Mouse (Mus musculus) forebrain, embryonic 15.5 days (tissue): Measurements from ENCODE around the gene Gria3. TPM values are rescaled to one million over a fixed set of nuclear protein-coding genes. Genes with fewer than 3 reads are reported as not detected.

Experiments
- ATAC-seq: fragments of 200-750 bp; cut with Nextera tagmentation; replicated peaks from 2 replicates; pipeline ENCODE4 v1.8.0; 2017; ENCODE audit warnings: mild to moderate bottlenecking, moderate TSS enrichment, moderate library complexity
- H3K27ac ChIP-seq: fragments of 300-500 bp; sonication (generic); replicated peaks from 2 replicates; pipeline ENCODE4 v1.5.1; 2015; ENCODE audit warnings: mild to moderate bottlenecking, inconsistent platforms
- H3K27me3 ChIP-seq: fragments of 300-500 bp; sonication (generic); 2 replicates; pipeline ENCODE4 v1.6.1; 2015; ENCODE audit warnings: inconsistent platforms
- H3K36me3 ChIP-seq: fragments of 300-500 bp; sonication (generic); 2 replicates; pipeline ENCODE4 v1.6.1; 2015; ENCODE audit warnings: mild to moderate bottlenecking, inconsistent platforms
- H3K4me1 ChIP-seq: fragments of 300-500 bp; sonication (generic); 2 replicates; pipeline ENCODE4 v1.6.1; 2015; ENCODE audit warnings: inconsistent platforms
- H3K4me2 ChIP-seq: fragments of 300-500 bp; sonication (generic); replicated peaks from 2 replicates; pipeline ENCODE4 v1.6.1; 2015; ENCODE audit warnings: mild to moderate bottlenecking, inconsistent platforms
- H3K4me3 ChIP-seq: fragments of 300-500 bp; sonication (generic); 2 replicates; pipeline ENCODE4 v1.5.1; 2015; ENCODE audit warnings: mild to moderate bottlenecking, inconsistent platforms
- H3K9ac ChIP-seq: fragments of 300-500 bp; sonication (generic); replicated peaks from 2 replicates; pipeline ENCODE4 v1.6.1; 2015; ENCODE audit warnings: mild to moderate bottlenecking, inconsistent platforms
- H3K9me3 ChIP-seq: fragments of 300-500 bp; sonication (generic); 2 replicates; pipeline ENCODE4 v1.6.1; 2016; ENCODE audit warnings: inconsistent platforms
- WGBS: fragments of 180-500 bp; shearing (Covaris S2); methylation state at CpG from one replicate; pipeline ENCODE4 v1.1.7; 2015; ENCODE audit warnings: mixed read lengths; 5-methylcytosine and 5-hydroxymethylcytosine counted together
- microRNA-seq: library from miRNA; unstranded; fragments of <30 nt; microRNA quantifications from one replicate; pipeline ENCODE4, GENCODE M21; 2016
- polyA plus RNA-seq: library from polyadenylated mRNA; unstranded; fragments of >200 nt; fragmentation: Nextera tagmentation; extraction: Ambion mirVana; gene quantifications from 2 replicates; pipeline ENCODE4 v1.2.1, GENCODE M21; 2015

Gene Gria3
- polyA plus RNA-seq, 1 experiment from 2014 or later, result 15.3 TPM

DNA sequence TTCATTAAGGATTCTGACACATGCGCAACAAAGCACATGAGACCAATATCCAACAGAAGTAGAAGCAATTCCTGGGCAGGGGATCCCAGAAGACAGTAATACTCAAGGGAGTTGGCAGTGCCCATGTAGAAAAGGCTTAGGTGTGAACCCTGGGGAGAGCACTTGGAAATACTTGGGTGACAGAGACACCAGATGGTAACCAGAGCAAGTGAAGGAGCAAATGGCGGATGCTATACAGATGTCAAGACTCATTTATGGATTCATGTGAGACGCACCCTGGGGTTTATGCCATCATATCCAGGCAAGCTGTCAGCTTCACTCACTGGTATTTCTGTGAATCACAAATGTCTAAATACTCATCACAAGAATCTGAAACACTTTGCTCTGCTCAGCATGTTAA is 187.0 kb downstream of the Gria3 start:
- Histone ChIP-seq H3K36me3 (no peaks in the 10 kb centered on the region), H3K9me3 (no peaks in the 10 kb centered on the region), H3K27ac (no peak overlapping the region), H3K4me3 (no peak overlapping the region), H3K27me3 (no peaks in the 10 kb centered on the region), H3K9ac (no peak overlapping the region), H3K4me2 (no peak overlapping the region), H3K4me1 (no peaks in the 10 kb centered on the region)
- ATAC-seq, result peak; percentile 76; the same call in 1 of the 2 replicates
- 64% methylated on average over 3 of the region's 3 CpGs for WGBS

DNA sequence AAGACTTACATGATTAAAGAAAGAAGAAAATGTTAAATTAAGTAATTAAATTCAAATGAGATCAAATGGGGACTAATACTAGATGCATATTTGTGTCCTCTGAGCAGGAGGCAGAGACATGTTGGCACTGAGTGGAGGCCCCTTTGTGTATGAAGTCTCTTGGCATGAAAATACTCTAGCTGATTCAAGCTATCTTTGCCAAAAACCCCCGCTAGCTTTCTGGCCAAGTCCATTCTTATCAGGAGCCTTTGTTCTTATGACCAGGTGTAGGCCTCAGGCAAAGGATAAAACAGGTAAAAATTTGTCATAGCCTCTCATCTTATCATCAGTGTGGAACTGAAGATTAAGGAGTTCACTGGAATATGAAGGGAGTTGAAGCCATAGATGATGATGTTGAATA is 206.5 kb downstream of the Gria3 start:
- H3K4me2 ChIP-seq, result no peak overlapping the region
- no peaks in the 10 kb centered on the region for H3K36me3 ChIP-seq
- no peaks in the 10 kb centered on the region for H3K4me1 ChIP-seq
- no peak for ATAC-seq
- WGBS, result 59% methylated on average over 1 of the region's 1 CpGs
- no peak overlapping the region for H3K4me3 ChIP-seq
- no peaks in the 10 kb centered on the region for H3K9me3 ChIP-seq
- no peak overlapping the region for H3K9ac ChIP-seq
- no peaks in the 10 kb centered on the region for H3K27me3 ChIP-seq
- H3K27ac ChIP-seq, result no peak overlapping the region

DNA sequence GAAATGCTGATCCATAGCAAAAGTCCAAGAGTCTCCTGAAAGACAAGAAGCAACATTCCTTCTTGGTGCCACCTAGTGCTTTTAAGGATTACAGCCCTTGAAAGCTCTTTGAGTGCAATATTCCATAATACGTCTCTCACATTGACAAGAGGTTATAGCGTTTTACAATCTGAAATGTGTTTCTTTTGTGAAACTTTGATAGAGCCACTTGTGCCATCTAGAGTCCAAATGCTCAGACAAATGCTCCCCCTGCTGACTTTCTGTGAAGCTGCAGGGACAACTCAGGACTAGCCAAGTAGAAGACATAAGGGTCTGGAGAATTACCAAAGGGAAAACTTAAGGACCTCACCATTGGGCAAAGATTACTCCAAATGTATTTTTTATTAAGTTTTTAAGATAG is 214.3 kb downstream of the Gria3 start:
- no peak overlapping the region for H3K27ac ChIP-seq
- no peak overlapping the region for H3K4me3 ChIP-seq
- H3K27me3 ChIP-seq, result no peaks in the 10 kb centered on the region
- no peaks in the 10 kb centered on the region for H3K4me1 ChIP-seq
- H3K9ac ChIP-seq, result no peak overlapping the region
- no peaks in the 10 kb centered on the region for H3K36me3 ChIP-seq
- no peak overlapping the region for H3K4me2 ChIP-seq
- peak; percentile 61 for ATAC-seq
- H3K9me3 ChIP-seq, result no peaks in the 10 kb centered on the region
- 29% methylated on average over 2 of the region's 2 CpGs for WGBS

DNA sequence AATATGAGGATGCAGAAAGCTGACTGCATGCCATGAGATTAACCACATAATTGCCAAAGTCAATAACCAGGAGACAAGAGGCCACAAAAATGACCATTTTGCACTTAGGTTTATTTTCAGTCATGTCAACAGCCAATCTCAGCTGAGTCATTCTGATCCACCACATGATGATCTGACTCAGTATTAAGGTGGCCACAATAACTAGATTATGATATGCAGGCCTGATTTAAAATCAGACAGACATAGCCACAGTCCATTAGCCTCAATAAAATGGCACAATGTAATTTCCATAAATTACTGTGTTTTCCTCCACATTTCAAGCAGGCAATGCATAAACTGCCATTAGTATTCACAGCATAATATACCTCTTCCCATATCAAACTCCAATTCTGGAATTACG is 216.3 kb downstream of the Gria3 start:
- H3K4me2 ChIP-seq, result no peak overlapping the region
- no peak for ATAC-seq
- H3K27ac ChIP-seq, result no peak overlapping the region
- H3K4me1 ChIP-seq, result no peaks in the 10 kb centered on the region
- no peak overlapping the region for H3K4me3 ChIP-seq
- H3K9me3 ChIP-seq, result no peaks in the 10 kb centered on the region
- 82% methylated on average over 1 of the region's 1 CpGs for WGBS
- no peaks in the 10 kb centered on the region for H3K27me3 ChIP-seq
- H3K9ac ChIP-seq, result no peak overlapping the region
- H3K36me3 ChIP-seq, result no peaks in the 10 kb centered on the region

DNA sequence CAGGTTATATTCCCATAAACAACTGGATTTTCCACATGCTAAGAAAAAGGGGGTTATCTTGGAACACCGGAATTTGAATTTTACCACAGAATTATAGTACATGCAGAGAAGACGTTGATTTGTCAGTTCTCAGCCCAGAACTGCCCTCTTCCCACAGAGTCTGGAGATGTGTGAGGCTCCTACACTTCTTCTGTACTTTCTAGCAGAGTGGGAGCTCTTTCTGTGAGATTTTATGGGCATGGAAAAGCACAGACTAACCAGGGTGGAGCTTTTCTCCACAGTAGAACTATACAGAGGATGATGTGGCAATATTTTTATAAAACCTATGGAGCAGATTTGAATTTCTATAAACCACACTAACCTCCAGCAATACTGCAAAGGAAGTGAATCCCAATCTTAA is 217.7 kb downstream of the Gria3 start:
- H3K4me1 ChIP-seq, result no peaks in the 10 kb centered on the region
- no peak overlapping the region for H3K4me2 ChIP-seq
- 93% methylated on average over 2 of the region's 2 CpGs for WGBS
- no peak overlapping the region for H3K4me3 ChIP-seq
- H3K27me3 ChIP-seq, result no peaks in the 10 kb centered on the region
- no peaks in the 10 kb centered on the region for H3K9me3 ChIP-seq
- no peak overlapping the region for H3K27ac ChIP-seq
- no peak overlapping the region for H3K9ac ChIP-seq
- H3K36me3 ChIP-seq, result no peaks in the 10 kb centered on the region
- ATAC-seq, result no peak

DNA sequence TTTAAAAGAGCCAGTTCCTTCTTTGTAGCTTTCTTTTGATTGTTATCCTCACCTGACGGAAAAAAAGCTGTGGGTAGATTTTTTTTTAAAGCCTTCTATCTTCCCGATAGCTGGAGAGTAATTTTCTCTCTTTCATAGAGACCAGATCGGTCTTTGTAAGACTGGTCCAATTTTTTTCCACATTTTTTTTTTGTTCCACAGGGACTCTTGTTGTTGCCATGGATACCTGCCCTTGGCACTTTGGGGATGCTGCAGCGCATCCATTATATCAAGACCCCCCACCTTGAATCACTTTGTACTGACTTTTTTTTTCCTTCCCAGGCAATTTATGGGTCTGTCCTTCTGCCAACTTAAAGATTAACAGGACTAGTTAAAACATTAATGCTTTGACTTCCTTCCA is 232.9 kb downstream of the Gria3 start:
- no peaks in the 10 kb centered on the region for H3K36me3 ChIP-seq
- H3K9me3 ChIP-seq, result no peaks in the 10 kb centered on the region
- H3K4me2 ChIP-seq, result no peak overlapping the region
- ATAC-seq, result no peak
- H3K27ac ChIP-seq, result no peak overlapping the region
- H3K4me1 ChIP-seq, result no peaks in the 10 kb centered on the region
- WGBS, result 35% methylated on average over 4 of the region's 4 CpGs
- H3K4me3 ChIP-seq, result no peak overlapping the region
- no peak overlapping the region for H3K9ac ChIP-seq
- no peaks in the 10 kb centered on the region for H3K27me3 ChIP-seq

DNA sequence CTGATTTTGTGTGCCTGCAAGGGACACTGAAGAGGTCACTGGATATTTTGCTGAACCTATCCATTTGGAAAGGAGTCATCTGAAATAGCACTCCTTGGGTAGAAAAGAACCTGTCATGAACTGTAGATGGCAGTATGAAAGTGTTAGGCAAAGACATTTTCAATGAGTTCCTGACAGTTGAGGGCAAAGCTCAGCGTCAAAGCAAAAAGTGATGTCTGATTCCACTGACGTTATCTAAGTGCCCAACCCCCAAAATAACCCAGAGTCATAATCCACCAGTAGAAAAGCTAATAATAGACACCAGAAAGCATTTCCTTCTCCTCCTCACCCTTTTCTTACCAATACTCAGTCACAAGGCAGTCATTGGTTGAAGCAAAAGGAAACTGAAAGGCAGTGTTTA is 244.3 kb downstream of the Gria3 start:
- Histone ChIP-seq H3K9ac (no peak overlapping the region), H3K4me2 (no peak overlapping the region), H3K4me3 (no peak overlapping the region), H3K9me3 (no peaks in the 10 kb centered on the region), H3K27ac (no peak overlapping the region), H3K36me3 (no peaks in the 10 kb centered on the region), H3K4me1 (no peaks in the 10 kb centered on the region), H3K27me3 (no peaks in the 10 kb centered on the region)
- 48% methylated on average over 2 of the region's 2 CpGs for WGBS
- ATAC-seq, result no peak

DNA sequence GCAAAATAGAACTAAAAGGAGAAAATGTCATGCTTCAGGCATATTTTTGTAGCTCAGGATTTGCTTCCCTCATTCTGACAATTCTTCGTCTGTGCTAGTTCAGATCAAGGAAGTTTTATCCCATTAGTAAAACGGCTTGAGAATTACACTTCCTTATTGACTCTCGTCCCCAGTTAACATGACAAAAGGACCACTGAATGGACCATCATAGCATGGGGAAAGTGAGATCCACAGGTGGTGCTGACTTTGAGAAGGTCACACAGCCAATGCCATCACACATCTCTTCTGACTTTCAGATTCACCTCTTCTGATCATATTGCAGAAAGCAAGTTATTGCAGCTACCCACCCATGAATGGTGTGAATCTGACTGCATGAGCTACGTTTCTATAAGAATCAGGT is 257.1 kb downstream of the Gria3 start:
- no peak overlapping the region for H3K4me3 ChIP-seq
- H3K36me3 ChIP-seq, result no peaks in the 10 kb centered on the region
- no peaks in the 10 kb centered on the region for H3K4me1 ChIP-seq
- H3K27me3 ChIP-seq, result no peaks in the 10 kb centered on the region
- no peaks in the 10 kb centered on the region for H3K9me3 ChIP-seq
- no peak overlapping the region for H3K9ac ChIP-seq
- no peak overlapping the region for H3K27ac ChIP-seq
- WGBS, result 54% methylated on average over 4 of the region's 4 CpGs
- ATAC-seq, result no peak
- no peak overlapping the region for H3K4me2 ChIP-seq

DNA sequence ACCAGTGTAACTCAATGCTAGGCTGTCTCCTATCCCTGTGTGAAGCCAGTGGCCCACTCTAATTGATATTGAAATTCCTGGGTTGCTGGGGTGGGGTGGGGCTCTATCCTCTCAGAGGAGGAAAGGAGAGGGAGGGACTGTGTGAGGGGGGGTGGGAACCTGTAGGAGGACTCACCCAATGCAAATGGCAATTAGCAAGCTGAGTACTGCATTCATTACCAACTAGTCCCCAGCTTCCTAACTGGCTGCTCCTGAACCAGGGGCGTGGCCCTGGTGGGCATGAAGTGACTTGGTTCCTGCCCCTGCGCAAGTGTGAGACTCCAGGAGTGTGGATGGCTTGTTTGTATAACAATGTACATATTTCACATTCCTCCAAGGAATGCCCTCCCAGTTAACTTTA is 288.2 kb downstream of the Gria3 start:
- WGBS, result 75% methylated on average over 2 of the region's 2 CpGs
- Histone ChIP-seq H3K9ac (no peak overlapping the region), H3K4me2 (no peak overlapping the region), H3K36me3 (no peaks in the 10 kb centered on the region), H3K4me3 (no peak overlapping the region), H3K9me3 (no peaks in the 10 kb centered on the region), H3K4me1 (no peaks in the 10 kb centered on the region), H3K27ac (no peak overlapping the region), H3K27me3 (no peaks in the 10 kb centered on the region)
- no peak for ATAC-seq

DNA sequence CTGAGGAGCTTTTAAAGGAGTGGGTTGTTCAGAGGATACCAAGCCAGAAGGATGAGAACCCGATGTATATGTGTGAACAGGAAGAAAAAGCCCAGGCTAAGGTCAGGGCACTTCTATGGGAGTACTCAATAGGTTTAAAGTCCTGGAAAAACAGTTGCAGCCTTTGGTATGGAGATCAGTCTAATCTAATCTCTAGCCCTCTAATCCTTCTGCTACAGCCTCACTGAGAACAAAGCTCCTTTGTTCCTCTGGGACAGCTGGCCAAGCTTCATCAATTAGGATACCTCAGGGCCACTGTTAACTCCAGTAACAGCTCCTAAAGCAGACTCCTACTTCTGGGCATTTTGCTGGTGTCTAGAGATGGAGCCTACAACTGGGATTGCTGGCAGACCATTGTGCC is 291.4 kb downstream of the Gria3 start:
- H3K9me3 ChIP-seq, result no peaks in the 10 kb centered on the region
- H3K9ac ChIP-seq, result no peak overlapping the region
- no peak for ATAC-seq
- 26% methylated on average over 1 of the region's 1 CpGs for WGBS
- H3K4me1 ChIP-seq, result no peaks in the 10 kb centered on the region
- H3K36me3 ChIP-seq, result no peaks in the 10 kb centered on the region
- H3K27me3 ChIP-seq, result no peaks in the 10 kb centered on the region
- no peak overlapping the region for H3K27ac ChIP-seq
- H3K4me3 ChIP-seq, result no peak overlapping the region
- H3K4me2 ChIP-seq, result no peak overlapping the region

Small RNA genes within 50 kb of the gene (microRNA-seq; reads per million reads assigned to microRNA genes)
- not detected for gene Gm22413
